Mouse (Mus musculus) c-Kit-positive CD71-positive TER-119-negative erythroid progenitor cells, embryonic 14.5 days (primary cell): ENCODE measurements around the gene Ifna15.
"Not testable (repeated sequence)": the region's sequence is repeated elsewhere in the genome, so short reads cannot be mapped to it uniquely, and the experiment has no call there.

ENCODE experiments used
- DNase-seq: peaks from one replicate; pipeline ENCODE4 v3.0.0-alpha.2; 2013; ENCODE audit warnings: low read depth

The Ifna15 gene

DNA sequence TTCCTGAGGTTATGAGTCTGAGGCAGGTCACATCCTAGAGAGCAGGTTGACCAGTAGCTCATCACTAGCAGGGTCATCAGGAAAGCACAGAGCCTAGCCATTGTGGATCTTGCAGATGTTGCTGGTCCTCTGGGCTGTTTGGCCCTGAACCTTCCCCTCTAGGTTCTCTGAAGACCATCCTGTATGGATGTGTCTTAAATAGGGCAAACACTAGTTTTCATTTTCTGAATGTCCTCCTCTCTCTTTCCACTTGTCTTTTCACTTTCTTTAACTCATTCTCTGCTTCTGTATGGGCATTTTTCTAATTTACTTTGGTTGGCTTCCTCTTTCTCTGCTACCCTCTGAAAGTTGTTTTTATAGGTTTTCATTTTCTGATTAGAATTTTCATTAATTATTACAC is at the start of gene Ifna15:
TSS of gene Ifna15 (minus strand) at position 101 of the 400 bp plus-strand sequence.
- DNase-seq = not testable (repeated sequence)

DNA sequence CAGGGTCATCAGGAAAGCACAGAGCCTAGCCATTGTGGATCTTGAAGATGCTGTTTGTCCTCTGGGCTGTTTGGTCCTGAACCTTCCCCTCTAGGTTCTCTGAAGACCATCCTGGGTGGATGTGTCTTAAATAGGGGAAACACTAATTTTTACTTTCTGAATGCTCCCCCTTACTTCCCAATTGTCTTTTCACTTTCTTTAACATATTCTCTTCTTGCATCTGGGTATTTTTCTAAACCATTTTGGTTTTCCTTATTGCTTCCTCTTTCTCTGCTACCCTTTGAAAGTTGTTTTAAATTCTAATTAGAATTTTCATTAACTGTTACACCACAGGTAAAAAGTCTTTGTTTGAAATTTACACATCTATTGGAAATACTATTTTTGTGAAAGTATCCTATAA is 45.2 kb upstream of the Ifna15 start, which contains the start of gene Ifna12:
TSS of gene Ifna12 (minus strand) at position 101 of the 400 bp plus-strand sequence.
- no peak for DNase-seq

DNA sequence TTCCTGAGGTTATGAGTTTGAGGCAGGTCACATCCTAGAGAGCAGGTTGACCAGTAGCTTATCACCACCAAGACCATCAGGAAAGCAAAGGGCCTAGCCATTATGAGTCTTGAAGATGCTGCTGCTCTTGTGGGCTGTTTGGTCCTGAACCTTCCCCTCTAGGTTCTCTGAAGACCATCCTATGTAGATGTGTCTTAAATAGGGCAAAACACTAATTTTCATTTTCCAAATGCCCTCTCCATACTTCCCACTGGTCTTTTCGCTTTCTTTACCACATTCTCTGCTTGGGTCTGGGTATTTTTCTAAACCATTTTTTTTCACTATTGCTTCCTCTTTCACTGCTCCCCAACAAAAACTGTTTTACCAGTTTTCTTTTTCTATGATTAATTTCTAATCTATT is 34.2 kb upstream of the Ifna15 start, which contains the start of gene Ifna9:
TSS of gene Ifna9 (minus strand) at position 101 of the 400 bp plus-strand sequence.
- DNase-seq = no peak

DNA sequence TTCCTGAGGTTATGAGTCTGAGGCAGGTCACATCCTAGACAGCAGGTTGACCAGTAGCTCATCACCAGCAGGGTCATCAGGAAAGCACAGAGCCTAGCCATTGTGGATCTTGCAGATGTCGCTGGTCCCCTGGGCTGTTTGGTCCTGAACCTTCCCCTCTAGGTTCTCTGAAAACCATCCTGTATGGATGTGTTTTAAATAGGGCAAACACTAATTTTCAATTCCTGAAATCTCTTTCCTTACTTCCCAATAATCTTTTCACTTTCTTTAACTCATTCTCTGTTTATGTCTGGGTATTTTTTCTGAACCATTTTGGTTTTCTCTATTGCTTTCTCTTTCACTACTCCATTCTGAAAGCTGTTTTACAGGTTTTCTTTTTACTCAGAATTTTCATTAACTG is 13.7 kb upstream of the Ifna15 start, which contains the start of gene Ifna14:
TSS of gene Ifna14 (minus strand) at position 101 of the 400 bp plus-strand sequence.
- DNase-seq = no peak

DNA sequence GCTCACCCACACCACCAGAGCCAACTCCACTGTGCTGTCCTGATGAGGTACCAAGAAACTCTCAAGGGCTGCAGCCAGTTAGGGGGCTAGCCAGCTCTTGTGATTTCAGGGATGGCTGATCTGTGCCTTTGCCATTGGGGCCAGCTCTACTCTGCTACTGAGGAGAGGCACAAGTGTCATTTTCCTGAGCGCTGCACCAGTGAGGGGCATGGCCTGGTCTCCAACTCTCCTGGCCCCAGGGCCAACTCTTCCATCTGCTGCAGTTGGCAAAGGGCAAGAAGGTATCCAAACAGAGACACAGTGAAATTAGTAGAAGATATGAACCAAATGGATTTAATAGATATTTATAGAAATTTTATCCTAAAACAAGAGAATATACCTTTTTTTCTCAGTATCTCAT is 3.7 kb upstream of the Ifna15 start:
- DNase-seq = no peak

DNA sequence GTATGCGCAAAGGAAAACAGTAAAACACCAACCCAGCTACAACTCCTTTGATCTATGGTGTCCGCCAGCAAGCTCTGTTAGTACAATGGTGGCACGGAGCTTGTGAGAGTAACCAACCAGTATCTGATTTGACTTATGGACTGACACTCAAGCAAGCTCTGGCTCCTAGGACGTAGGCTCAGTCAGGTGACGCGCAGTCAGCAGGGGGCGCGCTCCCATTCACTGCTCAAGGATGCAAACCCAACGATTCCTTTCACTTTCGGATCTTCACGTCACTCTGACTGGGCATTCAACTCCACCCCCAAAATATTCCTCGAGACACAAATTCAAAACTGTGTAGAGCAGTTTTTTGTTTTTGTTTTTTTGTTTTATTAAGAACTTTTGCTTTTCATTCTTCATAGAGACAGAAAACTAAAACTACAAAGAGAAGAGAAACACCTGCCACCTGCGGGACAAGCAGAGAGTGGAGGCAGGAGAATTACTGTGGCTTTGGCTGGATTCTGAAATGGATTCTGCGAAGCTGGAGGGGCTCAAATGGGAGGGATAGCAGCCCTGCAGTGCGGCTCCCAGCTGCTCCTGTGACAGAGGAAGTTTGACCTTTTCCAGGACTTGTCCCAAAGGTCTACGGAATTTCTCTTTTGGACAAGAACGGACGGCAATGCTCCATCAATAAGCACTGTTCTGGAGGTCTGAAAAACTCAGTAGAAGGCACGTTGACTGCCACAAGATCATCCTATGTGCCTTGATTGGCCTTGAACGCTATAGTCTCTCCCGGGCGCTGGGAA is 7.7 kb downstream of the Ifna15 start:
- DNase-seq = peak; percentile 90

DNA sequence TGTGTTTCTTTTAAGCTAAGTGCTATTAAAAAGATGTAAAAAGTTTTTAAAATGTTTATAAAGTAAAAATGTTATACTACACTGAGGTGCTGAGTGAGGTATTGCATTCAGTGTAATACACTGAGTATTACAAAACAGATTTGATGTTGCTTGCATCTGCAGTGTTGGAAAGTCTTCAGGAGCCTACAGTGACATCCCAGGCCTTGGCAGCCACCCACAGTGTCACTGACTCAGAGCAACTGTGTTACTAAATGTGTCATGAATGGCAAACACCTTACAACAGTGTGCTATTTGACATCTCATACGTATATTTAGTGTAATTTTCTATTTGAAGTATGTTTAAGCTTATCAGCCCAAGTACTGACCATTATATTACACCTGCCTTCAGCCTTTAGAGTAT is 10.1 kb downstream of the Ifna15 start:
- no peak for DNase-seq

DNA sequence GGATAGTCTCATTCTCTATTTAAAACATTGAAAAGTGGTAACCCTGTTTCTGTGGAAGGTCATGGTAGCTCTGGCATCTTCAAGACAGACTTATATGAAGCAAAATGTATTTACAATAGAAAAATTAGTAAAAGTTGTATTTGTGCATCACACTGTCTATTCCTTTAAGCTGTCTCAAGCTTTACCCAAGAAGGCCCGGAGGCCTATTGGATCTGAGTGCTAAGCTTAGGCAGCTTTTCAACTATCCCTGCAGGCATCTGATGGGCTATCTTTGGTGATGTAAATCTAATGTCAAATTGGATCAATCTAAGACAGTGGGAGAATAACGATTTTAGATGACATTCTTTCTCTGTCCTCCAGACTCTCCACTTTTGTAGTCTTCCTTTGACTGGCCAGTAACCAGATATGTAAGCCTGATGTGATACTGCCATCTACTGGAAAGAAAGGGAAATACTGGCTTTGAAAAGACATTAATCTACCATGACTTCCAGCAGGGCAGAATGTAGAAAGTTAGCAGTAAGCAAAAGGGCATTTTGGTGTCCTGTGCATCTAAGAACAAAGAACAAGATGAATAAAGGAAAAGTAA is 14.3 kb downstream of the Ifna15 start:
- peak; percentile 63 for DNase-seq

DNA sequence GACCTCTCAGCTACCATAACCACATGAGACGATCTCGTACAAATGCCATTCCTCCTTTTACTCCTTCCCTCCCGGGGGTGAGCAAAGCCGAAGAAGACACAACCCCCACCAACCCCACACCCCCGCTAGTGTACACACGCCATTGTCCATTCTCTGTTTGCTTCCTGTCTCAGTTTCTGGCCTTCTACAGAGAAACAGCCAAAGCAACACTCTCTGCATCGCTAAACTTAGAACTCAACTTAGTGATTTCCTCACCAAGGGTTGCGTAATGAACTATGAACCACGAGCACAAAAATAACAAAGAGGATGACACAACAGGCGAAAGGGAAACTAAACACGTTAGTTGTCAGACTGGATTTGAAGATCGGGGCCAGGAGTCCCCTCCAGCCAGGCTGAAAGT is 20.7 kb downstream of the Ifna15 start:
- DNase-seq = no peak

DNA sequence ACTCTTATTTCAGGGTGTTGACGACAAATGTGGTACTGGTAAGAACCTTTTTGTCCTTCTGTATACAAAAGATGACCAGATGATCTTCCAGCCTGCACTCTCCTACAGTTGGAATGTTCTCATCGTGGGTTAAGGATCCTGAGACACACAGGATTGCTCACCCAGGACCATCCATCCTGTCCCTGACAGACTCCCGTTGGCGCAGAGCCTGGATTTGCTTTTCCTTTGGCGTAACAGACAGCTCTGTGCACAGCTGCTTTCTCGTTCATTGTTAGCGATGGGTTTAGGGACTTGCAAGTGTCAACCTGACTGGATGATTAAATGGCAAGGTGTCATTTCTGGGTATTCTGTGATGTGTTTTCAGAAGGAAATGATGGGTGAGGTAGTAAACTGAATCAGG is 21.4 kb downstream of the Ifna15 start:
- DNase-seq = no peak

DNA sequence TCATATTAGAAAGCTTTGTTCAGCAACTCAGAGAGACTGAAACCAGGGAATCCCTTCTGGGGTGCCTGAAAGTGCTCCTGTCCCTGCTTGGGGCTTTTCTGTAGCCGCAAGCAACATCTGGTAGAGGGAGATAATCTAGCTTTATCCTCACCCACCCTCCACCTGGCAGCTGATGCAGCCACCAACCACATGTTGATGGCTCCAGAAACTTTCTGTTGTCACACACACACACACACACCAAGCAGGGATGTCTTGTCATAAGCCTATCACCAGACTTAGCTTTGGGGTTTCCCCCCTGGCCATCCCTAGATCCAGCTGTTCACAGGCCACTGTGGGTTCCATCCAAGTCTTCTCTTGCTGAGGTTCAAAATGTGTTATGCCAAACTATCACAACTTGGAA is 22.3 kb downstream of the Ifna15 start:
- DNase-seq = peak; percentile 32

DNA sequence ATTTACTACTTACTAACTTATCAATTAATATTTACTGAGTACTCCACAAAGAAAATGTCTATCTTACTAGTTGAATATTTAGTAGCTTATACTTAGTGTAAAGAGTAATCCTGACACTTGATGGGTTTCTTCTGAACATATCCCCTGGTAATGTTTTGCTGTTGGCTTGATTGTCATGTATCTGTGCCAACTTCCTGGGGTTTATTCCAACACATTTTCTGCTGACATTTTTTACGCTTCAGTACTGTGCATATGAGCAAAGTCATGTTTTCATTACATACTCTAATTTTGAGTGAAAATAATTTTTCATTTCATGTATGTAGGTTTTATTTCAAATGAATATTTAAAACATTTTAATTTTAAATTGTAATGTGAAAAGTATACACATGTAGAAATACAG is 23.1 kb downstream of the Ifna15 start:
- DNase-seq = no peak

DNA sequence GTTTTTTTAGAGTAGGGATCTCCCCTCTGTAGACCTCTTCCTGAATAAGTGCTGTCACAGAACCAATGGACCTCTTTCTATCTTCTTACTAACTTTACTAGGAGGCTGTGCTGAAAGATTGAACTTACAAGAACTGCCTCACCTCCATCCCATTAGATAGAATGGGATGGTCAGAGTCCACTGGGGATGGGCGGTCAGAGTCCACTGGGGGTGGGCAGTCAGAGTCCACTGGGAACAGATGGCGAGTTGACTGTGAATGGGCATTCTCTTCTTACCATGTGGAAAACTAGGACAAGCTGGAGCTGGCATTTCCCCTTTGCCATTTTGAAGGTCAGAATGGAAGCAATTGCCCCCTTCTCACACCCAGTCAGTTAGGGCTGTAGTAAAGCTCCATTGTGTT is 24.5 kb downstream of the Ifna15 start:
- DNase-seq = no peak

DNA sequence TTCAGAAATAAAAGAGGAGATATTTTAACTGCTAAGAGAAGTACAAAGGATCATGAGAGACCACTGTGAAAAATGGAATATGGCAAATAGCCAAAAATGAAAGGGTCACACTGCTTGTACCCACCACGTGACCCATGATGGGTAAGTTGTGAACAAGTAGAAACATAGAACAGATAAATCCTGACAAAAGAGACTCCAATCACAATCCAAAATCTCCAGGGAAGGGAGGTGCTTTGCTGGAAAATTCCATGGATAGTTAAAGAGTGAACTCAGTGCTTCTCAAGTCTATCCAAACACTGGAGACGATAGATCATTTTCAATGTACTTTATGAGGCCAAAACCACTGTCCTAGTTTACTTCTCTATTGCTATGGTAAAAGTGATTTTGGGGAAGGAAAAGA is 27.2 kb downstream of the Ifna15 start:
- DNase-seq = no peak

DNA sequence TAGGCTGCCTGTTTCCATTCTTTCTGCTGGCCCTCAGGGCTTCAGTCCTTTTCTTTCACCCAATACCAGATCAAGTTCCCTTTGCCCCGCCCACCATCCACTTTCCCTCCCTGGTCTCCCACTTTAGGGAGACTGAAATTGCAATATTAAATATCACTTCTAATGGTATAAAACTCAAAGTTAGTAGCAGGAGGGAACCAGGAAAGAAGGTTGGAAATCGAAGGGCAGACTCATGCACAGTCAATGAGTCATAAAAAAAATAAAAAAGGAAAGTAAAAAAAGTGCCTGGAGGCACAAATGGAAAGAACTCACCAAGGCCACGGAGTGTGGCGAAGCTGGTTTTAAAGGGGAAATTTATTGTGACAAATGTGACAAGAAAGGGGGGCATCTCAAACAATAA is 27.8 kb downstream of the Ifna15 start:
- DNase-seq = no peak

DNA sequence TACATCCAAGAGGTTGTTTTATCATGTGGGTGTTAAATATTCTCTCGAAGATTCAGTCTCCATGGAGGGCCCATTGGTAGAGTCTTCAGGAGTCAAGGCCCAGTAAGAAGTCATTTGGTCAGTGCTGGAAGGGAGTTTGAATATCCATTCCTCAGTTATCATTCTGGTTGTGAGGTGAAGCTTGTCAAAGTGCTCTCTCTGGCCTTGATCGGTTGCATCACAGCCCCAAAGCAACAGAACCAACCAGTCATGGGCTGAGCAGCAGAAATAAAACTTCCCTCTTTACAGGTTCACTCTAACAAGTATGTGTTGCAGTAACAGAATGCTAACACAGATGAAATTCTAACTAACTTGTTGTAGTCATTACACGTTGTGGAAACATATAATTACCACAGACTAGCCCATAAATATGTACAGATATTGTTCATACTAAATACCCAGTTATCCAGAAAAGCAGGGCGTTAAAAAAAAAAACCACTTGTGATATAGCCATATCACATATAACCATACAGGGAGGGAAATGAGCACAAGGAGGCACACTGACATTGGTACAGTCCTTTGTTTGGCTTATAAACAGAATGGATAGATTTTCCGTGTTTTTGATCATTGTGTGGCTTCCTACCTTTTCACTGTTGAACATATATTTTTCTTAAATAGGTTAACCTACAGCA is 31.5 kb downstream of the Ifna15 start:
- no peak for DNase-seq

DNA sequence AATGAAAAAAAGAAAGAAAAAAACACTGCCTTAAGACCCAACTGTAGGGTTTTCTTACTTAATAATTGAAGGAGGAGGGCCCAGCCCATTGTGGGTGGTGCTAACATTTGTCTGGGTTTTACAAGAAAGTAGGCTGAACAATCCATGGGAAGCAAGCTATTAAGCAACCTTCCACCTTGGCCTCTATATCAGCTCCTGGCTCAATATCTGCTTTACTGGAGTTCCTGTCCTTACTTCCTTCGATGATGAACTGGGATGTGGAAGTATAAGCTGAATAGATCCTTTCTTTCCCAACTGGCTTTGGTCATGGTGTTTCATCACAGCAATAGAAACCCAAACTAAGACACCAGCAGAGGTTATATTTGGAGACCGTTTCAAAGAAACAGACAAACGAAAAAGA is 32.7 kb downstream of the Ifna15 start:
- no peak for DNase-seq

DNA sequence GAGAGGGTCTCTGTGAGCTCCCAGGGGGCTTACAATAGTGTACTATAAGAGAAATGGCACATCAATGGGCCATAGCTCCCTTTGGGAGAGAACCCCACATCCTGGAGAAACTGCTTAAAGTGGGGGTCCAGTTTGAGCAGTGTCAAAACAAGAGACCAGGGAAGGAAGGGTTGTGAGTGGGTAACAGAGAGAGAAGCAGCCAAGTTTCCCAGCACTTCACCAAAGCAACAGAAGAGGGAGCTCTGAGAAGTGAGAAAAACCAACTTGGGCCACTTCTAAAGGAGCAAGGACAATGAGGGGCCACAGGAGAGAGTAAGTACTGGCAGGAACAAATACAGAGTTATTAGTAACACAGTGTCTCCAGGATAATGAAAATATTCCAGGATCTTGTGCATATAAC is 34.8 kb downstream of the Ifna15 start:
- no peak for DNase-seq

DNA sequence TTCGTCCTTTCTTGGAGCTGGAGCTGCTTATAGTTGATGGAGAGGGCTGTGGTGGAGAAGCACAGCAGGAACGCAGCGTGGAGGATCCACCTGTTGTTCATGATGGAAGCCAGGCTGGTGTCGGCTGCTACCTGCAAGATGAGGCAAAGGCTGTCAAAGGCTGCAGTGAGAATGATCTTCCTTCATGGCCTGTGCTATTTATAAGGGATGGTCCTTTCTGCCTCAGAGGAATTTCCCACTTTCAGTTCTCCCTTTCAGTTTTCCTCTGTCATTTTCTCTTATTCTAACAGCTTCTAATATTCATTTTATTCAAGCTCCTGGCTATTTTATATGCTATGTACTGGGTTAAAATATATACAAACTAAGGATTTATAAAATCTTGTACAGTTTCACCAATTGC is 35.4 kb downstream of the Ifna15 start, which contains the start of gene Ifnb1:
TSS of gene Ifnb1 (minus strand) at position 101 of the 400 bp plus-strand sequence.
- DNase-seq = no peak

DNA sequence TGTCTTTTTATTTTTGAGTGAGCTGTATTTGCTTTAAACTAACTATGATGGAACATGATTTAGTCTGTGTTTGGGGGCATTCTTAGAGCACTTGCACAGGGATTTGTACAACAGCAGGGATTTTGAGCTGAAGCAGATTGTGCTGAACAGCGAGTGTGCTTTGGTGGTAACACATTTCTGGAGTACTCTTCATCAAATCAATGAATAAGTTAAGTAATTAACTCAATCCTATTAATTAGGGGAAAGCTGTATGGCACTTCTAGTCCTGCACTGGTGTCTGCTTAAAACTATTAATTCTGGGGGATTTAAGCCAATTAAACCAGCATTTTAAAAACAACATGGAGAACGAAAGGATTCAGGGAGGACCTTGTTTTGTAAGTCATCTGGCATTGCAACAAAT is 40.1 kb downstream of the Ifna15 start:
- no peak for DNase-seq

DNA sequence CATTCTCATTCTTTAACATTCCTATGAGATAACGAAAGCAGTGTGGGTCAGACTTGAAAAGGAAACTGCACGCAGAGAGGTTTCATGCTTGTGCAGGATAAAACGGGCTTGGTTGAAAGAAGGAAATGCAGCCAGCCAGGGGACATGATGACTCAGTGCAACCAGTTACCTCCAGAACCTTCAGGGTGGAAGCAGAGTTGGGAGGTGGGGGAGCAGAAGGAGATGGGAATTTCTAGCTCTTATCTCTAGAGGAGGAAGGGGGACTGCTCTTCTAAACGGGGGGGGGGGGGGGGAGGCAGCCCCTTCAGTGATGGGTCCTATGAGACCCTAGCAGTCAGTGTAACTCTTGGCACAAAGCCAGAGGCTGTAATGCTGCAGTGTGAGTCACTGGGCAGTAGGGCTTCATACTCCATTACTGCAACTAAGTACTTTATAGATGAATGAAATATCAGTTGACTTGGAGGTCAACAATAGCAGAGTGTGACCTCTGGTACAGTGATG is 42.3 kb downstream of the Ifna15 start:
- no peak for DNase-seq

DNA sequence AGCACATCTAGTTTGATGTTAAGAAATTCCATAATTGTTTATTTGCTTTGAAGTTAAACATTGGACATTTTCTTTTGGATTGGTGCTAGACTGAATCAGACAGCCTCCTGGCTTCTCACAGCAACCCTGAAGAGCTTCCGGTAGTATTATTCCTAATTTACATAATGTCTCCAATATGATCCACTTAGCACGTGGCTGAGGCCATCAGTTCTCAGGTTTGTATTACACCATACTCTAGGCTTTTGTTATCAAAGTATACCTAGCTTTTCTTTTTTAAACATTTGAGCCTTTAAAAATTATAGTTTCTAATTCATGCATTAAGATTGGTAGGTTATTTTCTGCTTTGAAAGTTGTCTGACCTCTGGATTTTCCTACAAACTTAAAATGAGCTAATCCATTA is 42.8 kb downstream of the Ifna15 start:
- no peak for DNase-seq

DNA sequence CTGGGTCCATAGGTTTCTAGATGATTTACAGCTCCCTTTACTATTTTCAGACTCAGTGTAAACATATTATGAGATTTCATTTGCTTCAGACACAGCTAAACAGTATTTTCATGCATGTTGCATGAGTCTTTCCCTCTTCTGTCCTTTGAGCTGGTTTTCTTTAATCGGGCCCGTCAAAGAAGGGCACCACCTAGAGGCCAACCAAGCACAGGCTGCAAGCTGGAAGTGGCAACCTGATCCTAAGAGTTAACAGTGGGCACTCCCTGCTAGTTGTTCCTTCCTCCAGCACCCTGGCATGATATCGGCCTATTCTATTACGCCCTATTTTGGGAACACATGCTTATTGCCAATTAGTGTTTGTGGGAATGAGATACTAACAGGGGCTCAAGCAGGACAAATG is 43.6 kb downstream of the Ifna15 start:
- peak; percentile 30 for DNase-seq
